Mouse (Mus musculus): ENCODE results near the gene Cacnb1. TPM values are rescaled to one million over a fixed set of nuclear protein-coding genes. Genes with fewer than 3 reads are reported as not detected.

Gene Cacnb1
- total and polyA plus RNA-seq, 2 experiments from 2014 or later: 51.0 to 83.4 TPM

- H3K9me3 ChIP-seq (ENCODE audit: low read length): no peaks in the 10 kb centered on the region
- H3K4me1 ChIP-seq (ENCODE audit: insufficient read depth, low read length): no peaks in the 10 kb centered on the region
- H3K4me3 ChIP-seq (ENCODE audit: low read length): no peak overlapping the region
- 91% methylated on average over 13 of the region's 13 CpGs for WGBS
- H3K27me3 ChIP-seq (ENCODE audit: insufficient read depth, low read length): no peaks in the 10 kb centered on the region
- H3K4me2 ChIP-seq (ENCODE audit: low read depth, low read length): no peak overlapping the region
- no peak for TF ChIP-seq CTCF (IDR thresholded peaks at IDR 0.05; ENCODE audit: low read depth)
- H3K36me3 ChIP-seq (ENCODE audit: insufficient read depth, low read length): no peaks in the 10 kb centered on the region
- no peak overlapping the region for H3K9ac ChIP-seq (replicated peaks; ENCODE audit: low read length)
- no peak overlapping the region for H3K27ac ChIP-seq
- no peak for ATAC-seq
- no peak for DNase-seq (ENCODE audit: low spot score)
These were observed 44.4 kb downstream of the Cacnb1 start for GRCm38 (mm10) chr11:97978392-97978791.

GRCm38 (mm10) chr11:97977797-97978196 is 45.0 kb downstream of the Cacnb1 start:
- no peak overlapping the region for H3K9ac ChIP-seq (replicated peaks; ENCODE audit: low read length)
- H3K4me3 ChIP-seq (ENCODE audit: low read length): no peak overlapping the region
- no peak for ATAC-seq
- no peaks in the 10 kb centered on the region for H3K27me3 ChIP-seq (ENCODE audit: insufficient read depth, low read length)
- no peak for TF ChIP-seq CTCF (IDR thresholded peaks at IDR 0.05; ENCODE audit: low read depth)
- WGBS: 87% methylated on average over 5 of the region's 5 CpGs
- no peak overlapping the region for H3K4me2 ChIP-seq (ENCODE audit: low read depth, low read length)
- H3K4me1 ChIP-seq (ENCODE audit: insufficient read depth, low read length): no peaks in the 10 kb centered on the region
- DNase-seq (ENCODE audit: low spot score): no peak
- no peaks in the 10 kb centered on the region for H3K36me3 ChIP-seq (ENCODE audit: insufficient read depth, low read length)
- H3K9me3 ChIP-seq (ENCODE audit: low read length): no peaks in the 10 kb centered on the region
- no peak overlapping the region for H3K27ac ChIP-seq

- Histone ChIP-seq H3K4me2 (ENCODE audit: low read depth, low read length) (no peak overlapping the region), H3K9ac (replicated peaks; ENCODE audit: low read length) (no peak overlapping the region), H3K9me3 (ENCODE audit: low read length) (no peaks in the 10 kb centered on the region), H3K27me3 (ENCODE audit: insufficient read depth, low read length) (no peaks in the 10 kb centered on the region), H3K27ac (no peak overlapping the region), H3K4me3 (ENCODE audit: low read length) (no peak overlapping the region), H3K4me1 (ENCODE audit: insufficient read depth, low read length) (0 out of 2 replicates have a peak, but pooled peaks cover 4% of the 10 kb centered on the region), H3K36me3 (ENCODE audit: insufficient read depth, low read length) (no peaks in the 10 kb centered on the region)
- DNase-seq (ENCODE audit: low spot score): no peak
- no peak for ATAC-seq
- TF ChIP-seq CTCF (IDR thresholded peaks at IDR 0.05; ENCODE audit: low read depth): no peak
- 81% methylated on average over 5 of the region's 5 CpGs for WGBS
These were observed 48.1 kb downstream of the Cacnb1 start for GRCm38 (mm10) chr11:97974746-97975145.

GRCm38 (mm10) chr11:97974141-97974540 is 48.7 kb downstream of the Cacnb1 start:
- no peaks in the 10 kb centered on the region for H3K9me3 ChIP-seq (ENCODE audit: low read length)
- H3K4me3 ChIP-seq (ENCODE audit: low read length): no peak overlapping the region
- DNase-seq (ENCODE audit: low spot score) (no peak), ATAC-seq (no peak)
- no peak for TF ChIP-seq CTCF (IDR thresholded peaks at IDR 0.05; ENCODE audit: low read depth)
- H3K4me2 ChIP-seq (ENCODE audit: low read depth, low read length): no peak overlapping the region
- 74% methylated on average over 5 of the region's 5 CpGs for WGBS
- H3K9ac ChIP-seq (replicated peaks; ENCODE audit: low read length): no peak overlapping the region
- no peaks in the 10 kb centered on the region for H3K36me3 ChIP-seq (ENCODE audit: insufficient read depth, low read length)
- no peaks in the 10 kb centered on the region for H3K27me3 ChIP-seq (ENCODE audit: insufficient read depth, low read length)
- 0 out of 2 replicates have a peak, but pooled peaks cover 4% of the 10 kb centered on the region for H3K4me1 ChIP-seq (ENCODE audit: insufficient read depth, low read length)
- H3K27ac ChIP-seq: no peak overlapping the region

- no peak overlapping the region for H3K27ac ChIP-seq
- peak; percentile 10; the same call in 1 of the 2 replicates for TF ChIP-seq CTCF (IDR thresholded peaks at IDR 0.05; ENCODE audit: low read depth)
- DNase-seq (ENCODE audit: low spot score) (no peak), ATAC-seq (no peak)
- no peaks in the 10 kb centered on the region for H3K36me3 ChIP-seq (ENCODE audit: insufficient read depth, low read length)
- H3K9ac ChIP-seq (replicated peaks; ENCODE audit: low read length): no peak overlapping the region
- H3K4me3 ChIP-seq (ENCODE audit: low read length): no peak overlapping the region
- H3K4me2 ChIP-seq (ENCODE audit: low read depth, low read length): no peak overlapping the region
- 0 out of 2 replicates have a peak, but pooled peaks cover 4% of the 10 kb centered on the region for H3K4me1 ChIP-seq (ENCODE audit: insufficient read depth, low read length)
- 69% methylated on average over 2 of the region's 2 CpGs for WGBS
- H3K9me3 ChIP-seq (ENCODE audit: low read length): no peaks in the 10 kb centered on the region
- H3K27me3 ChIP-seq (ENCODE audit: insufficient read depth, low read length): no peaks in the 10 kb centered on the region
These were observed 50.4 kb downstream of the Cacnb1 start for GRCm38 (mm10) chr11:97972434-97972833.

GRCm38 (mm10) chr11:97971232-97971631 is 51.6 kb downstream of the Cacnb1 start:
- 16% methylated on average over 7 of the region's 7 CpGs for WGBS
- Histone ChIP-seq H3K27ac (no peak overlapping the region), H3K4me1 (ENCODE audit: insufficient read depth, low read length) (peaks cover 4% of the 10 kb centered on the region; the same call in 1 of the 2 replicates), H3K27me3 (ENCODE audit: insufficient read depth, low read length) (no peaks in the 10 kb centered on the region), H3K4me2 (ENCODE audit: low read depth, low read length) (peak overlapping the region; percentile 19; the same call in 1 of the 2 replicates), H3K36me3 (ENCODE audit: insufficient read depth, low read length) (no peaks in the 10 kb centered on the region), H3K9me3 (ENCODE audit: low read length) (no peaks in the 10 kb centered on the region), H3K4me3 (ENCODE audit: low read length) (no peak overlapping the region), H3K9ac (replicated peaks; ENCODE audit: low read length) (no peak overlapping the region)
- TF ChIP-seq CTCF (IDR thresholded peaks at IDR 0.05; ENCODE audit: low read depth): no peak
- peak; percentile 73 for DNase-seq (ENCODE audit: low spot score)
- peak; percentile 55; the same call in 1 of the 2 replicates for ATAC-seq

GRCm38 (mm10) chr11:97970771-97971170 is 52.1 kb downstream of the Cacnb1 start:
- Histone ChIP-seq H3K4me3 (ENCODE audit: low read length) (no peak overlapping the region), H3K9ac (replicated peaks; ENCODE audit: low read length) (no peak overlapping the region), H3K36me3 (ENCODE audit: insufficient read depth, low read length) (no peaks in the 10 kb centered on the region), H3K4me2 (ENCODE audit: low read depth, low read length) (peak overlapping the region; percentile 19; the same call in 1 of the 2 replicates), H3K27ac (no peak overlapping the region), H3K9me3 (ENCODE audit: low read length) (no peaks in the 10 kb centered on the region), H3K27me3 (ENCODE audit: insufficient read depth, low read length) (no peaks in the 10 kb centered on the region), H3K4me1 (ENCODE audit: insufficient read depth, low read length) (peaks cover 4% of the 10 kb centered on the region; the same call in 1 of the 2 replicates)
- ATAC-seq: no peak
- DNase-seq (ENCODE audit: low spot score): no peak
- TF ChIP-seq CTCF (IDR thresholded peaks at IDR 0.05; ENCODE audit: low read depth): no peak
- WGBS: 68% methylated on average over 7 of the region's 7 CpGs
